Mouse (Mus musculus) induced T-regulatory cell, adult 2 months (primary cell): ENCODE measurements around the gene Fam19a3.
"Not testable (repeated sequence)": the region's sequence is repeated elsewhere in the genome, so short reads cannot be mapped to it uniquely, and the experiment has no call there.

Experiments
- DNase-seq: peaks from one replicate; pipeline ENCODE4 v3.0.0-alpha.2; 2012; ENCODE audit warnings: low read depth

The Fam19a3 gene

GRCm38 (mm10) chr3:104781471-104781903 is at the start of gene Fam19a3:
TSS of gene Fam19a3 (minus strand) at chr3:104781840.
- peak; percentile 75 for DNase-seq

- no peak for DNase-seq
These were observed 40.8 kb upstream of the Fam19a3 start for GRCm38 (mm10) chr3:104822413-104822812.

- DNase-seq = no peak
These were observed 38.8 kb upstream of the Fam19a3 start for GRCm38 (mm10) chr3:104820426-104820825.

GRCm38 (mm10) chr3:104818749-104819134 is 37.1 kb upstream of the Fam19a3 start:
- DNase-seq = peak; percentile 57

GRCm38 (mm10) chr3:104817991-104818748 is 36.5 kb upstream of the Fam19a3 start, which contains the start of gene Mov10:
TSS of gene Mov10 (minus strand) at chr3:104818563.
- peak; percentile 89 for DNase-seq

- DNase-seq = peak; percentile 68
These were observed 35.9 kb upstream of the Fam19a3 start for GRCm38 (mm10) chr3:104817481-104817990.

- no peak for DNase-seq
These were observed 34.5 kb upstream of the Fam19a3 start for GRCm38 (mm10) chr3:104816130-104816529.

GRCm38 (mm10) chr3:104815346-104815745 is 33.7 kb upstream of the Fam19a3 start:
- no peak for DNase-seq

- DNase-seq = no peak
These were observed 33.1 kb upstream of the Fam19a3 start for GRCm38 (mm10) chr3:104814746-104815145.

- DNase-seq = not testable (repeated sequence)
These were observed 31.6 kb upstream of the Fam19a3 start for GRCm38 (mm10) chr3:104813227-104813626.

- no peak for DNase-seq
These were observed 30.6 kb upstream of the Fam19a3 start for GRCm38 (mm10) chr3:104812254-104812653.

- no peak for DNase-seq
These were observed 30.1 kb upstream of the Fam19a3 start for GRCm38 (mm10) chr3:104811752-104812151.

GRCm38 (mm10) chr3:104805539-104805938 is 23.9 kb upstream of the Fam19a3 start:
- DNase-seq = no peak

- no peak for DNase-seq
These were observed 22.7 kb upstream of the Fam19a3 start for GRCm38 (mm10) chr3:104804312-104804711.

GRCm38 (mm10) chr3:104801481-104801880 is 19.8 kb upstream of the Fam19a3 start:
- no peak for DNase-seq

- DNase-seq = no peak
These were observed 19.0 kb upstream of the Fam19a3 start for GRCm38 (mm10) chr3:104800681-104801080.

GRCm38 (mm10) chr3:104796430-104797082 is 14.9 kb upstream of the Fam19a3 start:
- peak; percentile 93 for DNase-seq

GRCm38 (mm10) chr3:104795661-104796340 is 14.2 kb upstream of the Fam19a3 start:
- DNase-seq = peak; percentile 53

GRCm38 (mm10) chr3:104794953-104795470 is 13.4 kb upstream of the Fam19a3 start:
- DNase-seq = no peak

GRCm38 (mm10) chr3:104793871-104794828 is 12.5 kb upstream of the Fam19a3 start:
- DNase-seq = peak; percentile 81
